Mouse (Mus musculus) cerebellum, postnatal 10 days (tissue): Measurements from ENCODE around the gene Nav3.

Source experiments
- DNase-seq, 2 experiments: peaks; one replicate each; pipeline ENCODE4 v3.0.0; 2021; ENCODE audit warnings: mixed read lengths in 2 of 2

Nav3 gene

GRCm38 (mm10) chr10:110175874-110176273 lies 280.1 kb downstream of the Nav3 start:
- no peak for DNase-seq

- DNase-seq = no peak
These were observed 286.6 kb downstream of the Nav3 start for GRCm38 (mm10) chr10:110169416-110169815.

- DNase-seq = no peak
These were observed 287.1 kb downstream of the Nav3 start for GRCm38 (mm10) chr10:110168892-110169291.

- DNase-seq = peak; percentile 39 to 44
These were observed 293.4 kb downstream of the Nav3 start for GRCm38 (mm10) chr10:110162596-110162995.

DNA sequence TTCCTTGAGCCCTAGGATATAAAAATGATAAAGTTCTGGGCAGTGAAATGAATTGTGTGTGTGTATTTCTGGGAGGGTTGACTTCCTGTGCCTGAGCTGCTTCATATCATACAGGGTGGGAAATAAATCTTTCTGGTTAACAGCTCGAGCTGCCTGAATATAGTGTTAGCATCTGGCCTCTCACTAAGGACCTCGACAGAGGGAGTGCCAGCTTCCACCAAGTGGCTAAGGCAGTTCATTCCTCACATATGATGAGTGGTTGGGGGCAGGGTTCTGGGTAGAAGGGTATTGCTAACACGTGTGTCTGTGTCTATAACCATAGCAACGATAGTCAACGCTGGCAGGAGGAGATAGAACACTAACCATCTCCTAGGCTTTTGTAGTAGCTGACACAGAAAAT lies 295.1 kb downstream of the Nav3 start:
- DNase-seq = peak; percentile 41 to 52

- no peak for DNase-seq
These were observed 296.5 kb downstream of the Nav3 start for GRCm38 (mm10) chr10:110159548-110159947.

- no peak for DNase-seq
These were observed 297.9 kb downstream of the Nav3 start for GRCm38 (mm10) chr10:110158122-110158521.

DNA sequence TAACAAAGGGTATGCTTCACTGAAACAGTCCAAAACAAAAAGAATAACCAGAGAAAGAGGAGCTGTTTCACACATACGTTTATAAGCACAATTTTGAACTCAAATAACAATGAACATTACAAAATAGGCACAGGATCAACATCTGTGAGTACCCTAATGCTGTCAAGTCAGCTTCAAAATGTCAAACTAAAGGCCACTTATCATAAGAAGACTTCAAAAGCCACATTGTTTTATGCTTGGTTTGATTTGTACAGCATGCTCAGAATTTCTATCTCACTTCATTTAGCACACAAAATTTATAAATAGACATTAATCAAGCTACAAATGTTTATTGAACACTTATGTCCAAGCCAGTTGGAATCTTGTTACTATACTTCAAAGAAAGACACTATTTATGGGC lies 299.6 kb downstream of the Nav3 start:
- DNase-seq = no peak

DNA sequence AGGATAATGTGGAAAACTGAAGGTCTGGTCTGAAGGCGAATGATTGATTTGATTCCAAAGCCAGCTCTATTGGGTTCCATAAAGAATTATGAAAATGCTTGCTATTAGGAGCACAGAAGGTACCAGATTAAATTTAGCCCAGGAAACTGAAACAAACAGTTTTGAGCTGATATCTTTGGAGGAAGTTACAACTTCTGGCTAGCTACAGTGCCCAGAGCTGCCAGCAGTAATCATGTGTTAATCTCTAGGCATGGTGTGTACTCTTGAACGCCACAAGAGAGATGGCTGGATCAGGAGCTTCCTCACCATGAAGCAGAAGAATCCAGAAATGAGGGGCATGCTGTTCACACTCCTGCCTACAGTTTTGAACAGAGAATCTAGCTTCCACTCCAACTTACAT lies 300.5 kb downstream of the Nav3 start:
- DNase-seq = no peak

DNA sequence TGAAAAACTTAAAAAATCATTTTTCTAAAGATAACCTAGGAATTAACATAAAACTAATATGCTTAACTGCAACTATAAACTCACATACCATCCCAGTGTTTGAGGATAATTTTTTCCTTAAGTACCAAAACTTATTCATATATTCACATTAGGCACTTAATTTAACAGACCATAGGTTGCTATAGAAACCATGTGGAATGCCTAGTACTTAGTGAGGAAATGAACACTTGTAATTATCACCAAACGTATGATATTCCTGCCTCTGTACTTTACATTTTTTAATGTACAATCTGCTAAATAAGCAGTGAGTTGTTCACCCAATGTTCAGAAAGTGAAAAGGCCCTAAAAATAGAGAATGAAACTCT lies 301.1 kb downstream of the Nav3 start:
- DNase-seq = no peak

DNA sequence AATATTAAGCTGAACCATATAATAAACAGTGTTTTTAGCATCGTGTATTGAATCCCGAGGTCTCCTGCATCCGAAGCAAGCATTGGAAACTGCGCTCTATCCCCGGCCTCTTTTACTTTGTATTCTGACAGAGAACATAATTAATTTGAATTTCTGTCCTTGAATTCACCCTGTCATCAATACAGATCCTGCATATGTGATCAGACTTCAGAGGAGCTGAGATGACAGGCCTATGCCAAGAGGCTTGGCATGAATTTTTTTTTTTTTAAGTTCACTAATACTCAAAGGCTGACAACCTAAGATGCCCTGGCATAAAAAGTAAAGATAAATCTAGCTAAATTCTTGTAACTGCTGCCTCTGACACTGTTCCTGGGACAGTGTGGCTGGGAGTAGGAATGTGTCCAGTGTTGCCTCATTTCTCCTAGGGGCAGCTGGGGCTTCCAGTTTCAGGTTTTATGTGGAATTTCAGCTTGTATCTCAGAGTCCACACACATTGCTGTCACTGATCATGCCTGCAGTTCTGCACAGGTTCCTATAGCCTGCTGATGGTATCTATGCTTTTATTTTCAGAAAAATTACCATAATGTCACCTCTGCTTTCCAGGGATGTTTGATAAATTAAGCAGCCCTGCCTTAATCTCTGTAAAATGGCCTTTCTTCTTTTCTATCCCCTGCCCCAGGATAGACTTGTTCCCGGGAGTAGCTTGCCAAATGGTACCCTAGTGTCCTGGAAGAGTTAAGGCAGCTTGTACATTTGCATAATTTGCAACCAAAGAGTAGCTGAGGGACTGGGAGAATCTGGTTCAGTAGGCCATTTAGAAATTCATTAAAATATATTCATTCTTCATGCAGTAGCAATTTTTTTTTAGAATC lies 301.8 kb downstream of the Nav3 start:
- peak; percentile 25 to 47 for DNase-seq

DNA sequence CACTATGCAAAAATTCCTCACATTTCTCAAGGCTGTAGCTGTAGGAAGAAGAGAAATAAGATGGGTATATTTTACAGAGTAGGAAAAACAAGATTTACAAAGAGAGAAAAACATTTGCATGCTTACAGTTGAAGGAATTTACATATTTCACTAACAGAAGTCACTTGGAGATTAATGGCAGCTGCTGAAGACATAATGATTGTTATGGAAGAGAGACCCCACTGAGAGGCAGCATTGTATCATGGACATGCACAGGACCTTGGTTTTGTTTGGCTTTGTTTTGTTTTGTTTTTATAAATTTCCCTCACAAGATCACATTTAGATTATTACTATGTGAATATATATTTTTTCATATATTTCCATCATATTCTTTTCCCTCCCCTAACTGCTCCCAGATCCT lies 335.4 kb downstream of the Nav3 start:
- peak in 1 of 2 experiments; percentile 10 for DNase-seq

DNA sequence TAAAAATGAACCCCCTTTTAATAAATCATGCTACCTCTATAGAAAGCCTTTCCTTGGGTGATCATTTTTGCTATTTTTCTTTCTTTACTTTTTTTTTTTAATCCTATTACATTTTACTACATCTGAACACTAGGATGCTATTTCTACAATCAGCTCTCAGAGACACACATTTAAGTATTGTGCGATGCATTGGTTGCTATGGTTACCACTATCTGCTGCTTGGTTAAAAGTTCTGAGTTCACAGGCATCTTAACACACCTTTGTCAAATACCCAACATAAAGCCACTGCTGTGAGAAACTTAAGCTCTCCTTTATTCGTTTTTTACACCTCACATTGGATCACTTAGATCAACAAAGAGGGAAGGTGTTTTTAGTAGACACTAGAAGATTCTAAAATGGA lies 338.7 kb downstream of the Nav3 start:
- DNase-seq = no peak

DNA sequence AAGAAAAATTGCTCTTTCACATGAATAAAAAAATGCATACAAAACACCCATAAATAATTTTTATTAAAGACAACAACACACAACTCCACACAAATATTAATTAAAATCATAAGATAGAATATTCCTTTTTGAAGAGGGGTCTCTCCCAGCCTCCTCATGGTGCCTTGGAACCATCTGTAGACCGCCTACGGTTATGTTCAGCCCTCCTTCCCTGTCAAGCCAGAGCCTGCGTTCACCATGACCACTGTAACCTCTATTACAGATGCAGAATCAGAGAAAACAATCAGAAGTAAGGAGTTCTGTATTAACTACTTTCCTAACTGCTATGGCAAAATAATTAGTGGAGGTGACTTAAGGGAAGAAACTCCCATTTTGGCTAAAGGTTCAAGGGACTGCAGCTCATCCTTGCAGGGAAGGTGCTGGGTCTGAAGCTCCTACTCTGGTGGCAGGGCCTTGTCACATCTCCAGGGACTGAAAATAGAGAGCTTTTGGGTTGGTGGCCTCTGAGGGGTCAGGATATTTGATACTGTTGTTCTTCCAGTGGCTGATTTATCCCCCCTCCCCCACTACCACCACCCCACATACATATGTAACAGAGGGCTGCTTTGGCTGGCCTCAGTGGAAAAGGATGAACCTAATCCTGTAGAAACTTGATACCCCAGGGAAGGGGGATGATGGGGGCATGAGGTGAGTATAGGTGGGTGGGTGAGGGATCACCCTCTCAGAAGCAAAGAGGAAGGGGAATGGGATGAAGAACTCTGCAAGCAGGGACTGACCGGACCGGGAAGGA lies 343.1 kb downstream of the Nav3 start:
- DNase-seq = no peak

- no peak for DNase-seq
These were observed 352.7 kb downstream of the Nav3 start for GRCm38 (mm10) chr10:110103255-110103654.

- DNase-seq = peak; percentile 63 to 72
These were observed 353.8 kb downstream of the Nav3 start for GRCm38 (mm10) chr10:110102231-110102630.

GRCm38 (mm10) chr10:110094433-110094832 lies 361.6 kb downstream of the Nav3 start:
- DNase-seq = peak; percentile 40 to 60

GRCm38 (mm10) chr10:110088444-110089061 lies 367.5 kb downstream of the Nav3 start:
- peak in 1 of 2 experiments; percentile 34 for DNase-seq

DNA sequence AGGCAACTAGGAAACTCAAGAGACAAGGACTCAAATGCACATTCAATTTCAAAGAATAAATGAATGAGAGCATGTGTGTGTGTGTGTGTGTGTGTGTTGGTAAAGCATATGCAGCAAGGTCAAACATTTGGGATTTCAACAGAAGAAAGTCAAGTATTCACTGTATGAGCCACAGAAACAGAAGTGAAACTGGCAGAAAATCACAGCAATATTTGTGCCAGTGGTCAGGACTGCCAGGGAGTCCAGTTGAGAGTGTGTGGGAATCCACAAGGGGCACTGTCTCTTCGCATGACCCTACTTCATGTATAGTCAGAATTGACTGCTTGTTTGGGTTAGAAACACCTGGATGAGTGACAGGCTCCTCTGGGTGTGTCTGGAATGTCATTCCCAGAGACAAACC lies 370.1 kb downstream of the Nav3 start:
- DNase-seq = peak; percentile 31 to 32

GRCm38 (mm10) chr10:110085156-110085555 lies 370.8 kb downstream of the Nav3 start:
- peak; percentile 81 to 86 for DNase-seq

- DNase-seq = no peak
These were observed 379.4 kb downstream of the Nav3 start for GRCm38 (mm10) chr10:110076575-110076974.

GRCm38 (mm10) chr10:110072355-110072754 lies 383.6 kb downstream of the Nav3 start:
- DNase-seq = no peak

- DNase-seq = no peak
These were observed 394.8 kb downstream of the Nav3 start for GRCm38 (mm10) chr10:110061166-110061565.

- no peak for DNase-seq
These were observed 418.5 kb downstream of the Nav3 start for GRCm38 (mm10) chr10:110037547-110037946.
